Mouse (Mus musculus): Measurements from ENCODE around the gene Acss2.

Gene Acss2

GRCm38 (mm10) chr2:155517455-155518423 lies at the start of gene Acss2, which contains the start of gene Ggt7:
TSS of gene Acss2 (plus strand) at chr2:155517948.
TSS of gene Ggt7 (minus strand) at chr2:155518237.
- peak; percentile 99 to 100 for DNase-seq

GRCm38 (mm10) chr2:155472671-155473569 lies 44.8 kb upstream of the Acss2 start:
- peak; percentile 64 to 70 for DNase-seq

GRCm38 (mm10) chr2:155473570-155474088 lies 44.1 kb upstream of the Acss2 start, which contains the start of gene Ncoa6:
TSS of gene Ncoa6 (minus strand) at chr2:155473894.
- DNase-seq: peak; percentile 91 to 93

DNA sequence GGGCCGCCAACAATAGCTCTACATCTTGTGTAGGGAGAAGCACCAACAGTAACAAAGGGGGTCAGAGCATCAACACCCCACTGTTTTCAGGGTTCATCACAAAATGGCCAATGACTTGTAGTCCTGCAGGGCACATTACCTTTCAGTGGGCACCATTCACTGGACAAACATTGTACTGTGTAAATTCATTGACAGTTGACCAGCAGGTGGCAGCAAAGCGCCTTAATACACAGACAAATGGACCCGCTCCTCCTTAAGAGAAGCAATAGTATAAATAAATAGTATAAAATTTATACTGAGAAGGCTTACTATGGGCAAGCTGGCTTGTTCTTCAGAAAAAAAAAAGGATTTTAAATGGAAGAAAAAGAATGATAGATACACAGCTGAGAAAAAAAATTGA lies 35.7 kb upstream of the Acss2 start:
- peak; percentile 79 to 84 for DNase-seq

DNA sequence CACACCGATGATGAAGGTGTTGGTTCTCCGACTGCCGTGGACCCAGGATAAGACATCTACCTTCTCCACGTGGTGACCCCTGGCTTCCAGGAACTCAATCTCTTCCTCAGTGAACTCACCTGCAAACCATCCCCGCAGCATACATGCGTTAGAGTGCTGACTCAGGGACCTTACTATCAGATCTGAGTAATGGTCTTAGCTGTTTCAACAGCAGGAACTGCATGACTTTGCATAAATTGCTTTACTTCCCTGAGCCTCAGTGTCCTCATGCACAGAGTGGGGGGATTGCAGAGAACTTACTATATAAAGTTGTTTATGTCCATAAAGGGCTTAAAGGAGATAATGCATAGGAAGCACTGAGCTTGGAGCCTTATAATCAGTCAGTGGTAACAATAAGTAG lies 26.8 kb upstream of the Acss2 start:
- DNase-seq: no peak

- DNase-seq: no peak
These were observed 15.2 kb upstream of the Acss2 start for GRCm38 (mm10) chr2:155502596-155502995.

DNA sequence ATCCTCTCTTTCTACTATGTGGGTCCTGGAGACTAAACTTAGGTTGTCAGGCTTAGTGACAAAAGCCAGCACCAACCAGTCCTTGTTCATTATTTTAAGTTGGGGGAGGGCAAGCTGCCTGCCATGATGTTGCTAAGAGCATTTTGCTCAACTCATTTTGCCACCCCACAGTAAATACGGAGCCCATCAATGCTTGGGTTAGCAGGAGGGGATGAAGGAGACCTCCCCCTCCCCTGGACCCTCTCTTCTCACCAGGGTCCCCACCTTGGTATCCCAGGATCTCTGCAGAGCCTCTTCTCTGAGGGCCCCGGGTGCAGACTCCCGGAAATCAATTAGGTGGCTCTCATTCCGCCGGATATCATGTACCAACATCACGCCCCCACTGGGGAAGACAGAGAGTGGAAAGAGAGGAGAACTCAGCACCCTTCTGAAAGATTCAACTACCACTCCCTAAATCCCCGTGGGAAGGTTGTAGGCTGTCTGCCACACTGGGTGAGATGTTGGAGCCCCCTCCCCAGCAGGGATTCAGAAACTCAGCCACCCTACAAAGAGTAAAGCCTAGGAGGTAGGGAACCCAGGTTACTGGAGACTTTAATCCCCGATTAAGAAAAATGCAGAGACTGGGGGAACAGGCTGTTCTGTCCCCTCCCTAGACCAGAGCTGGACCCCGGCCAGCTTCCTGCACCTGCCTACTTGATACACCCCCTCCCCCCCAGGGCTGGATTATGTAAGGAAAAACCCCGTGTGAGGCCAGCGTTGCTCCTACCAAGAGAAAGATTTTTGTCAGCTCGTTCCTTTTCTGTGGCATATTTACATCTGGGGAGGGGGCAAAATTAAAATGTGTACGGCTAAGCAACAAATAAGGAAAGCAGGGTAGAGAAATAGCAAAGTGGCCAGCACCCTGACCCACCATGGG lies 13.1 kb upstream of the Acss2 start:
- DNase-seq: peak; percentile 63 to 73

- DNase-seq: no peak
These were observed 11.9 kb upstream of the Acss2 start for GRCm38 (mm10) chr2:155505811-155506210.

GRCm38 (mm10) chr2:155507721-155508470 lies 9.9 kb upstream of the Acss2 start:
- no peak for DNase-seq

DNA sequence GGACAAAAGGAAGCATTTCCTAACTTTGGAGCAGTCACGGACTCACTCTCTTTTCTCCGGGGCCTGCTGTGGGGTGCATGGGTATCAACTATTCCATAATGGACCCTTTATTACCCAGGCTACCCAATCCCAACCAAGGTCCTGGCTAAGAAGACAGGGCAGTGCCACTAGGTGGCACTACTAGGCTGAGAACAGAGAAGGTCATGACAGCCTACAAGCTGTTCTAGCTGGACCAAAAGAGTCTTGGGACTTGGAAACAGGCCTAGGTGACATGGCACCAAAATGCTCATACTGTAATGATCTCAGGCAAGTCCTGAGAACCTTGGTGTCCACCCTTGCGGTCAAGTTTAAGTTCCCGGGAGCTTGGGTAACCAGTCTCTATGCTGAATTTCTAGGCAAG lies 5.3 kb upstream of the Acss2 start:
- DNase-seq: peak; percentile 85 to 87

- DNase-seq: peak; percentile 46 to 59
These were observed 4.2 kb upstream of the Acss2 start for GRCm38 (mm10) chr2:155513543-155513942.

DNA sequence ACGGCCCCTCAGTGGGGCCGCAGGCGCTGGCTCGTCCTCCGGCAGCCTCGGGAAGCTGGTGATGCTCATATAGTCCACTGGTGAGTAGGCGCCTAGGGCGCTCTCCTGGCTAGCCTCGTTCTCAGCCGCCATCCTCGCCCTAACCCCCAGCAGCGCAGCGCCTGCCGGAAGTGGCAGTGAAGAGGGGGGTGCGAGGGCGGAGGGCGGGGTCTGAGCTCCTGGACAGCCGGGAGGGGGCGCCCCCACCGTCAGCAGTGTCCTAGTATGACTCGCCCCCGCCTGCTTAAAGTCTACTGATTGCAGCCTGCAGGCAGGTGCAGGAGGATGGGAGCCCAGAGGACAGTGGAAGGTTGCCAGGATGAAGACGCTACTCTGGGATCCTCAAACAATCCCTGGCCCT lies 3.1 kb upstream of the Acss2 start:
- DNase-seq: peak; percentile 95 to 97

GRCm38 (mm10) chr2:155515941-155516340 lies 1.8 kb upstream of the Acss2 start:
- DNase-seq: peak; percentile 89 to 91

- DNase-seq: no peak
These were observed 953 bp downstream of the Acss2 start for GRCm38 (mm10) chr2:155518531-155519270.

DNA sequence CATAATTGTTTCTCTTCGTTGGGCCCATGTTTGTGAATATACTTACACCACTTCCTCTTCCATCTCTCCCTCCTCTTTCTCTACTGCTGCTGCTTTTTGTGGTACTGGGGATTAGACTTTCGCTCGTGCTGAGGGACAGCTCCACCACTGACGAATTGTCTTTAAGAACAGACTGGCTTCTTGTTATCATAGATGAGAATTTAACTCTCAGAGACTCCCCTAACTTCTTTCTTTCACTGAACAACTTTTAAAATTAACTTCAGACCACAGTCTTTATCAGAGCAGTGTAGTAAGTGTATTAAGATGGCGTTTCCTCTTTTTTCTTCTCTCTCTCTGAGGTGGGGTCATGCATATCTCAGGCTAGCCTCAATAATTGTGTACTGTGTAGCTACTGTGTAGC lies 6.0 kb downstream of the Acss2 start:
- no peak for DNase-seq

DNA sequence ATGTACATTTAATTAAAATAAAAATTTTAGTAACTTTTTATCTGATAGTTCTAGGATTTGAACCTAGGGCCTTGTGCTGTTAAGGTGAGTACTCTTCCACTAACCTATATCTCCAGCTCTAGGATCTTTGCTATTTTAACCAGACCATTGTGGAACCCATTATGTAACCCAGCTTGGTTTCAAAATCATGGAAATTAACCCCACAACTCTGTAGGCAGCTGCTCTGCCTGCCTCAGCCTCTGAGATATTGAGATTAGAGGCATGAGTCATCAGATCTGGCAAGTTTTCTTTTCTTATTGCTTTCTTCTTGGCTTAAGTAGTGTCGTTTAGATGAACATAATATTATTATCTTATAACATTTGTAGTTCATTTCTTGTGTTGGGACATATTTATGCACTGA lies 6.6 kb downstream of the Acss2 start:
- no peak for DNase-seq

DNA sequence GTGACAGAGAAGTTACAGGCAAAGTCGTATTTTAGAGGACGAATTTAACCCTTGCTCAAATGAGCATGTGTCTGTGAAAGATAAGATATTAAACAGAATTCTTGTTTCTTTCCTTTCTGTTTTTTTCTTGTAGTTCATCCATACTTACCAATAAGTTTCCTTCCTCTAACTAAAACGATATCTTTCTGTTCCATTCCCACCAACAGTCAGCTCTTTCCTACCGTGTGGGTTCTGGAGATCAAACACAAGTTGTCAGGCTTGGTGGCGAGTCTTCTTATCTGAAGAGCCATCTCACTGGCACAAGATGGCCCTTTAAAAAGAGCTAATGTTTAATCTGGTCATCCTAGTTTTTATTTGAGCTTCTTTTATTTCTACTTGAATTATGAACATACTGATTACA lies 9.6 kb downstream of the Acss2 start:
- no peak for DNase-seq

GRCm38 (mm10) chr2:155536292-155536691 lies 18.5 kb downstream of the Acss2 start:
- no peak for DNase-seq

GRCm38 (mm10) chr2:155537761-155538462 lies 20.2 kb downstream of the Acss2 start:
- DNase-seq: no peak
